Mouse (Mus musculus) gastrocnemius, adult 2 months (tissue): ENCODE measurements around the gene Chrm1. TPM values are rescaled to one million over a fixed set of nuclear protein-coding genes. Genes with fewer than 3 reads are reported as not detected.

ENCODE experiments used
- DNase-seq: peaks from one replicate; pipeline ENCODE4 v3.0.0; 2022
- H3K27ac ChIP-seq: fragments of 200-600 bp; 2 replicates; pipeline ENCODE4 v1.8.1; 2022; ENCODE audit warnings: mild to moderate bottlenecking
- H3K4me3 ChIP-seq: fragments of 200-600 bp; 2 replicates; pipeline ENCODE4 v1.8.1; 2022; ENCODE audit warnings: mild to moderate bottlenecking, moderate library complexity
- CTCF ChIP-seq: fragments of 200-600 bp; IDR thresholded peaks from 2 replicates; pipeline ENCODE4 v1.8.1; 2022; ENCODE audit warnings: antibody characterized with exemption, mild to moderate bottlenecking, moderate library complexity
- intact Hi-C: fragments of 180-260 bp; cut with DNase I; formaldehyde crosslinking; loops from one replicate; pipeline ENCODE4 v1.15.1; 2025
- long read RNA-seq, 2 experiments: library from polyadenylated mRNA; stranded (forward); transcript quantifications; one replicate each; pipeline ENCODE4 v2.0.0; 2021
- total RNA-seq, 2 experiments: library from RNA; stranded (reverse); gene quantifications; 2 replicates each; pipeline ENCODE4 v1.2.3; 2021

The Chrm1 gene
- total RNA-seq, result not detected
- long read RNA-seq, experiment 1, result 0 reads
- long read RNA-seq, experiment 2, result 0 reads

DNA sequence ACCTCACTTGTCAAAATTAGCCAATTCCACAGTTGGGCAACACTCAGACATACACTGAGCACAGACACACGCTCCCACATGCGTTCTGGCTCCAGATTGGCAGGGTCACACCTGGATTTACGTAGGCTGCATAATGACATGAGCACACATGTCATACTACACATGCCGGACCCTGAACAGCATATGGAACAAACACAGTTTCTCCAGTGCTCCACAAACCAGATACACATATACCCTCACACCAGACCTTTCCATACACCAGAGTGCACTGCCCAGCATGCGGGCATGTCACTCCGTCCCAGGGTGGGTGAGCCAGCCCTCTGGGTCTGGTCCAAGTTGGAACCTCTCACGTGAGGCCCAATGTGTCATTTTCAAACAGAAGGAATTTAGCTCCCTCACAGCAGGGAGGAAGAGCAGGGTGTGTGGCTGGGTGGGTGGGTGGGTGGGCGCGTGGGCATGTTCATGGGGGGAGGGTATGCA lies at the start of gene Chrm1:
Gene Chrm1, plus strand, starts transcription at position 430 of the 480 bp plus-strand sequence.
- intact Hi-C loops, result no loop called here
- TF ChIP-seq CTCF, result no peak
- no peak within 1 kb of the TSS for H3K27ac ChIP-seq
- no peak for DNase-seq
- no peak within 1 kb of the TSS; the same call in 1 of the 2 replicates for H3K4me3 ChIP-seq

DNA sequence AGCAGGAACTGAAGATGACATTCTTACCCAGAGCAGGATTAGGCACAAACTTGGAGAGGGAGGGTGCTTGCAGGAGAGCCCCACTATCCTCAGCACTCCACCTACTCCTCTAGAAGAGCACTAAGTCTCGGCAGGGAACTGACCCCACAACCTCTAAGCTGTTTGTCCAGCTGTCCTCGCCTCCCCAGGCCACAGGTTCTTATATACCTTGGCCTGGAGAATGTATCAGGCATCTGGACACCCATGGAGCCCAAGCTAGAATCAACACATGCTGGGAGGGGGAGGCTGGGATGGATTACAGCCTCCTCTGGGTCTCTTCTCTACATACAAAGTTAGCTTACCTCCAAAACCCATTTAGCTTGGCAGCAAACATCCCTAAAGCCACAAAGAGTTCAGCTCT lies 49.2 kb upstream of the Chrm1 start:
- H3K4me3 ChIP-seq, result no peak overlapping the region
- no peak for TF ChIP-seq CTCF
- no peak for DNase-seq
- no peak overlapping the region for H3K27ac ChIP-seq
- intact Hi-C loops, result no loop called here

DNA sequence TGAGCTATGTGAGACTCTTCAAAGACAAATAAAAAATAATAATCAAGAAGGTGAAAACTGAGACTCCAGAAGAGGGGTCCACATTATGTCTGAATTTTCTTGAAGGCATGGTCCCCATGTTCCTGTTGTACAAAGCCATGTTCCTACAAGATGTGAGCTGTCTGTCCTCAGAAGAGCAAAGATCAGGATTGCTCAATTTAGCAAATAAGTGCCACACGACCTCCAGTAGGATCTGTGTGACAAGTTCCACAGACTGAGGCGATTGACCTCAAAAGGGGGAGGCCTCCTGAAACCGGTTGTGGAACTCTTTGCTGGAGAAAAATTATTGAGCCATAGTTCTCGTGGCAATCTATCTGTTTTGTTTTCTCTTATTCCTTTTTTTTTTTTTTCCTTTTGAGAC lies 47.3 kb upstream of the Chrm1 start:
- Histone ChIP-seq H3K27ac (no peak overlapping the region), H3K4me3 (no peak overlapping the region)
- TF ChIP-seq CTCF, result no peak
- intact Hi-C loops, result no loop called here
- DNase-seq, result no peak

DNA sequence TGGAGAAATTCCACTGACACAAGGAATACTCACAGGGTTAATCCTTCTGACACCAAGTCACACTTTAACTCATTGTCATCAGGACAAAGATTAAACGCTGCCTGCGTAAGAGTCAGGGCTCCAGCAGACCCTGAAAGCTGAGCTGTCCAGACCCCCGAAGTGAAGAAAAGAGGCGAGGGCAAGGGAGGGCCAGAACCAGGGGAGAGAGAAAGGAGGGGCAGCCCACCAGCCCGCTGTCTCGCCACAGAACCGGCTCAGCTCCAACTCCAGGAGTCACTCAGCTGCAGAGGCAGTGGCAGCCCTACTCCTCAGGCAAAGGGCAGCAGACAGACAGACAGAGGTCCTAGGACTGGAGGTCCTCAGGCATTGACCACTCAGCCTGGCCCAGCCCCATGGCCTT lies 45.7 kb upstream of the Chrm1 start, which contains the start of gene Slc22a6:
Gene Slc22a6, plus strand, starts transcription at position 136 of the 400 bp plus-strand sequence.
- H3K27ac ChIP-seq, result no peak within 1 kb of the TSS
- intact Hi-C loops, result no loop called here
- DNase-seq, result no peak
- no peak for TF ChIP-seq CTCF
- no peak within 1 kb of the TSS for H3K4me3 ChIP-seq

DNA sequence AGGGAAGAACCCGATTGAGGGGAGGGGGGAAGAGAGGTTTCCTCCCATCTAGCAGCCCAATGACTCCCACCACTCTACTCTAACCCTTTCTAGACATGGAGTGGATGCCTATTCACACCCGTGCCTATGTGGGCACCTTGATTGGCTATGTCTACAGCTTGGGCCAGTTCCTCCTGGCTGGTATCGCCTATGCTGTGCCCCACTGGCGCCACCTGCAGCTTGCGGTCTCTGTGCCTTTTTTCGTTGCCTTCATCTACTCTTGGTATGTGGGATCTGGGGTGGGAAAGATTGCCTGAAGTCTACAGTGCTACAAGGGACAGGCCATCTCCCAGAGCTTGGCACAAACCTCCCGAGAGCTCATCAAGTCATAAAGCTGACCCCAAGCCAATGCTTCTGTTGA lies 42.5 kb upstream of the Chrm1 start:
- DNase-seq, result no peak
- H3K27ac ChIP-seq, result no peak overlapping the region
- no peak for TF ChIP-seq CTCF
- intact Hi-C loops, result no loop called here
- no peak overlapping the region for H3K4me3 ChIP-seq

DNA sequence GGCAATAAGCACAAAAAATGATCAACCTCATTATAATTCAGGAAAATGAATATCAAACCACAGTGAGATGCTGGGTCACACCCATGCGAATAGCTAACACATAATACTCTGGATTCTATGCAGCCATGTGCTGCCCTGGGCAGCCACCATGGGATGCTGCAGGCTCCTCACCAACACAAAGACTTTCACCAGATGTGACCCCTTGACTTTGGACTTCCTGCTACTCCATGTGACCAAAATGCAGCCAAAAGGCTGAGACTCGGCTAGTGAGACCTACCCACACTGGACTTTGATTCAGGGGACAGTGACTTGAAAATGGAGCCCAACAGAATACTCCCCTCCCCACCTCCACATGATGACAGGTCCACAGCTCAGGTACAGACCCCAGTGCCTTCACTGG lies 33.3 kb upstream of the Chrm1 start:
- Histone ChIP-seq H3K4me3 (no peak overlapping the region), H3K27ac (no peak overlapping the region)
- intact Hi-C loops, result no loop called here
- no peak for DNase-seq
- no peak for TF ChIP-seq CTCF

DNA sequence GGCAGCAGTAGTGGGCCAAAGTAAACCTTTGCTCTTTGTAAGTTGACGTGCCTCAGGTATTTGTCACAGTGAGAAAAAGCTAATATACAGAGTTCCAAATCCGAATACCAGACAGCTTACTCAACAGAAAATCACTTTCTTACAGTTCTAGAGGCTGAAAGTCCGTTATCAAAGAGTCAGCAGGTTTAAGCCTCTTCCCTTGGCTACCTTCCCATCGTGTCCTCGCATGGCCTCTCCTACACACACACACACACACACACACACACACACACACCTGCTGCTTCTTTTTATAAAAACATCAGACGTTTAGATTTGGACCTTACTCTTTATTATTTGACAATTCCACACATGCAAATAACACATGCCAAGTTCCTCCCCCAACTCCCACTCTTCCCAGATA lies 32.8 kb upstream of the Chrm1 start:
- Histone ChIP-seq H3K27ac (no peak overlapping the region), H3K4me3 (no peak overlapping the region)
- no peak for TF ChIP-seq CTCF
- DNase-seq, result no peak
- intact Hi-C loops, result no loop called here

DNA sequence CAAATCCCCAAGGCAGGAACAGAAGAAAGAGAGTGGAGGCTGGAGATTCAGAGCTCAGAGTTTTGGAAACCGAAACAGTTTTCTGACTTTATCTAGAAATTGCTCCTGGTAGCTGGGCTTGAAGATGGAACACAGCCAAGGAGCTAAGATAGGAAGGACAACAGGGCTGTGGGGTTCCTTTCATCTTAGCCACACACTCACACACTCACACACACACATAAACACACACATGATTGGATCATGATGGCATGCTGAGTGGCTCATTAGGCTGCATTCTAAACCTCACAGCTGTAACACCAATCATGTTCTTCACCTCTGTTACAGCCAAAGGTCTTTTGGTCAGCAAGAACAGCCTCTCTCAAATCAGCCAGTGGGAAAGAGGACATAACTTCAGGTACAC lies 31.6 kb upstream of the Chrm1 start:
- intact Hi-C loops, result no loop called here
- no peak for DNase-seq
- Histone ChIP-seq H3K4me3 (no peak overlapping the region), H3K27ac (no peak overlapping the region)
- TF ChIP-seq CTCF, result no peak

DNA sequence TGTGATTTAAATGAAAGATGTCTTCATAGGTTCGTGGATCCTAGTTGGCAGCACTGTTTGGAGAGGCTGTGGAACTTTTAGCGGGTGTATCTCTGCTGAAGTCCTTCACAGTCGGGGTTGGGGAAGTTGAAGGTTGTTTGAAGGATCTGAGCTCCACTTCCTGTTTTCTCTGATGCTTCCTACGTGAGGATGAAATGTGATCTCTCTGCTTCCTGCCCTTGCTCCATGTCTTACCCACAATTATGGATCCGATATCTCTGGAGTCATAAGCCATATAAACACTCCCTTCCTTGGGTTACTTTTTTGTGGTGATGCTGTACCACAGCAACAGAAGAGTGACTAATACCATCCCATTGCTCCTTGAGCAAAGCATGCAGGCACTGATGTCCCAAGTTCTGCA lies 21.5 kb upstream of the Chrm1 start:
- Histone ChIP-seq H3K4me3 (no peak overlapping the region), H3K27ac (no peak overlapping the region)
- TF ChIP-seq CTCF, result no peak
- intact Hi-C loops, result no loop called here
- DNase-seq, result no peak

DNA sequence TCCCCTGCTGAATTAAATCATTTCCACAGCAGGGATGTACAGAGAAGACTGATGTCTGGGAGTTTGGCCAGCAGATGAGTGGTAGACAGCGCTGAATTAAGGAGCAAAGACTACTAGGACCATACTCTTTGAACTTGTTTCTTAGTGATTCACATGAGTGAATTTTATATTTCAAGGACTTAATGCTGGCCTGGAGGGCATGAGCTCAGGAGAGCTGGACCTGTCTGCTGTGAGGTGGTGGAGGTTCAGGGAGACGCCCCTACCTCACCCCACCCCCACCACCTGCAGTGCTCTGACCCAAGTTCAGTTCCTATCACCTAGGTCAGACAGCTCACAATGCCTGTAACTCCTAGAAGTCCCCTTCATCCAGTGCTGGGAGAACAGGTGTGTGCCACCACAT lies 17.2 kb upstream of the Chrm1 start:
- H3K4me3 ChIP-seq, result no peak overlapping the region
- intact Hi-C loops, result no loop called here
- TF ChIP-seq CTCF, result no peak
- no peak overlapping the region for H3K27ac ChIP-seq
- DNase-seq, result no peak

DNA sequence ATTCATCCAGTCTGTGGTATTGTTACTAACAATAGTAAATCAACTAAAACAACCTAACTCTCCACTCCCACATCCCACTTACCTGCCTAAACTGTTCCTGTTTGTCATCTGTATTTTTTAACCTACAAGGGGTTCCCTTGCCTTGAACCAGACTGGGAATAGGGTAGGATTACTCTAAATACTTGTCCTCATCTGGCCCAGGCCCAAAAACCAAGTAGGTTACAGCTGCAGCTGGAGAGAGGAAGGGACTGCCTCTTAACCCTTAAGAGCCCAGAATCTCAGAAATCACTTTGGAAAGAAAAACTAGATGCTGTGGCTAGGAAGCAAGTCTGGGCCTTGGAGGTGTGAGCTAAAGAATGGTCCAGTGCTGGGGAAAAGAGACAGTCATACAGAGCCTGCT lies 7.8 kb upstream of the Chrm1 start:
- intact Hi-C loops, result no loop called here
- H3K27ac ChIP-seq, result peak overlapping the region; percentile 12; the same call in 1 of the 2 replicates
- no peak for DNase-seq
- TF ChIP-seq CTCF, result no peak
- H3K4me3 ChIP-seq, result no peak overlapping the region

DNA sequence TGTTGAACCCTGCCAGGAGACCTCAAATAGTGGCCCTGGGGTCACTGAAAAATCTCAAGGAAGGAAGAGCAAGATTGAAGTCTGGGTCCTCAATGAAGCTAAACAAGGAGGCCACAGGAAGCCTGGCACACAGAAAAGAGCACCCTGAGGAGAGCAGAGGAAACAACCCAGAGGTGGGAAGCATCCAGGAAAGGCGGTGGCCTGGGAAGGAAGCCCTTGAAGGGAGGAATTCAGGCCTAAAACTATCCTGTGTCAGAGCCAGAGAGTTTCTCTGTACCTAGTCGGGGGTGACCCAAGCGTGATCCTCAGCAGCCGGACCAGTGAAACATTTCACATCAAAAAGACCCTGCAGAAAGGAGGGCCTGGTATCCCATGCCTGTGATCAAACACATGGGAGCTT lies 7.2 kb upstream of the Chrm1 start:
- intact Hi-C loops, result no loop called here
- no peak for TF ChIP-seq CTCF

DNA sequence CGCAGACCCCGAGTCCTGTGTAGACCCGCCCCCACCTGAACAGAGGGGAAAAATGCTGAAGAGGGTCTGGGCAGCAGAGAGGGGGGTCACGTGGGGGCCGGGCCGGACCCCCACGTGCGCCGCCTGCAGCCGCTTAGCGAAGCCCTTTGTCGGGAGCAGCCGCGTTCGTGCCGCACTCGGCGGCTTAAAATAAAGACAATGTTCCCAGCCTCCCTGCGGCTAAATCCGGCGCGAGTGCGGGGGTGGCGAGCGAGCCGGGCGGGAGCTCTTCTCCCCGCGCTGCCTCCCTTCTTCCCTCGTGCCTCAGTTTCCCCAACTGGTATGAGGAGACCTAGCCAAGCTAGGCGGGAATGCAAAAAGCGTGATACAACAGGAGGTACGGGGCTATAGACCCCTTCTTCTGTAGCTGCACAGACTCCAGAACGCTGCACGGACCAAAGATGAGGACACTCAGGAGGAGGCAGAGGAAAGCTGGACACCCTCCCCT lies 1.7 kb upstream of the Chrm1 start:
- H3K27ac ChIP-seq, result no peak overlapping the region
- intact Hi-C loops, result no loop called here
- DNase-seq, result no peak
- H3K4me3 ChIP-seq, result peak overlapping the region; percentile 63
- TF ChIP-seq CTCF, result no peak

More for the DNA sequence above, 7.2 kb upstream of the Chrm1 start:
- H3K27ac ChIP-seq, result peak overlapping the region; percentile 12; the same call in 1 of the 2 replicates
- DNase-seq, result no peak
- H3K4me3 ChIP-seq, result no peak overlapping the region

DNA sequence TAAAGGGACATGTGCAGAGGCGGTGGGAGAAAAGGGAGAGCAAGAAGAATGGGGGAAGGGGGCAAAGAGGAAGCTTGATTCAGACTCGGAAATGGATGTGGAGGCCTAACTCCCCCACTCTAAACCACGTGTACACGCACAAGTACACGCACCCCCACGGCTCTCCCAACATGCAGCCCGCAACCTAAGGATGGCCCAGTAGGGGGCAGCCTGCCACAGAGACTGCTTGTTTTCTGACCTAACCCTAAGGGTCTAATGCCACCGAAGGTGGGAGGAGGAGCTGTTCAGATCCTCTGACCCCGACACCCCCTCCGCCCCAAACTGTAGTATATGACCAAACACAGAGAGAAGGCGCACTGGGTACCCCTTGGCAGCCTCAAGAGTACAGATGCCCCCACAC lies 1.3 kb upstream of the Chrm1 start:
- TF ChIP-seq CTCF, result peak; percentile 65
- intact Hi-C loops, result no loop called here
- Histone ChIP-seq H3K27ac (no peak overlapping the region), H3K4me3 (peak overlapping the region; percentile 63)
- DNase-seq, result peak; percentile 30
